ENCODE assay signal across 8 mouse cellular contexts in the genomic region with DNA sequence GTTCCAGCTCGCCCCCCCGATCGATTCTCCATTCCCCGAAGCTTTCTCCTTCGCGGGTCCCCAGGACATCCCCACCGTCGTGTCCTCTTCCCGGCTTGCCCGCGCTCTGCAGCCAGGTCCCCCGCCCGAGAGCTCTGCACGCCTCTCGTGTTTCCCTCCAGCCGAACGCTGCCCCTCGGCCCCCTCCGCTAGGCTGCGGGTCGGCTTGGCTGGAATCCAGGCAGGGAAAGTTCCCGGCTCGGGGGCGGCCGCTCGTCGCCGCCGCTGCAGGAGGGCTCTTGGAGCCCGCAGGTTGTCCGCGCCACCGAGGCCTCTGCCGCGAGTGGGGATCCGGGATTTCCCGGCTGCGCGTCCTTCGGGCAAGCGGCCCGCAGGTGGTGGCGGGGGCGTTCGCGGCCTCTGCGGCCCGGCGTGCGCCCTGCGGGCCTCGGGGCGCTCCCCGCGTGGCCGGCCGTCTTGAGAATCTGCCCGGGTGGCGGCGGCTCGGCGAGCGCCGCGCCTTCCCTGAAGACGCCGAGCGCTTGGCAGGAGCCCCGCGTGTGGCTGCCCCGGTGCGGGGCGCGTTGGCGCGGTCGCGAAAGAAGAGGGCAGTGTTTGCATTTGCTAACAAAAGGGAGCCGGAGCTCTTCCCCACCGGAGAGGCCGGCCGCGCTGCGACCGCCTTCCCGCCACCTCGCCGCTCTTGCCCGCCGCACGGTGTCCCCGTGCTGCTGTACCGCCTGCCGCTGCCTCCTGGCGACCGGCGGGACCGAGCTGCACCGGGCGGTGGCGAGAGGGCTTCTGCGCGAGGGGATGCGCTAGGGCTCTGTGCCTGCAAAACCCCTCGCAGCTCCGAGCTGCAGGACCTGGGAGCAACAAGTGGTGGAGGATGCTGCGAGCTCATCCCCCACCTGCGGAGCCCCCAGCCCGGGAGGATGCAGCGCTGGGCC. TPM values are rescaled to one million over a fixed set of nuclear protein-coding genes. Genes with fewer than 3 reads are reported as not detected.
A peak's percentile ranks its signal among the peaks of the same experiment; 100 is the strongest.
DNase-seq lines count a peak whose midpoint lies in the region; ATAC-seq and TF ChIP-seq lines count a peak whose summit lies in the region.

No protein-coding gene starts in this region.

- no peaks in the 10 kb centered on the region for H3K36me3 ChIP-seq in forebrain, embryonic 12.5 days (replicated peaks)
- H3K36me3 ChIP-seq in heart, embryonic 15.5 days, result no peaks in the 10 kb centered on the region
- H3K36me3 ChIP-seq in liver, embryonic 15.5 days (replicated peaks), result no peaks in the 10 kb centered on the region
- no peaks in the 10 kb centered on the region for H3K36me3 ChIP-seq in neural tube, embryonic 14.5 days (ENCODE audit: control insufficient read depth, insufficient read depth, low read length)

- H3K4me1 ChIP-seq in bone marrow macrophage, adult 2 months (ENCODE audit: control insufficient read depth, insufficient read depth, low read length), result peaks cover 23% of the 10 kb centered on the region
- peaks cover 38% of the 10 kb centered on the region for H3K4me1 ChIP-seq in forebrain, embryonic 12.5 days
- H3K4me1 ChIP-seq in heart, embryonic 15.5 days (replicated peaks), result peaks cover 29% of the 10 kb centered on the region
- peaks cover 20% of the 10 kb centered on the region for H3K4me1 ChIP-seq in liver, embryonic 15.5 days (replicated peaks)
- peaks cover 16% of the 10 kb centered on the region for H3K4me1 ChIP-seq in neural tube, embryonic 14.5 days (ENCODE audit: control insufficient read depth, insufficient read depth, low read length)

- WGBS in forebrain, embryonic 12.5 days, result under 1% methylated on average over 109 of the region's 110 CpGs
- under 1% methylated on average over 102 of the region's 110 CpGs for WGBS in heart, embryonic 15.5 days
- under 1% methylated on average over 108 of the region's 110 CpGs for WGBS in liver, embryonic 15.5 days (ENCODE audit: insufficient replicate concordance)
- WGBS in neural tube, embryonic 14.5 days, result under 1% methylated on average over 92 of the region's 110 CpGs

- H3K27ac ChIP-seq in bone marrow macrophage, adult 2 months (ENCODE audit: insufficient read depth, low read depth, low read length), result peak overlapping the region; percentile 0; the same call in 1 of the 2 replicates
- peak overlapping the region; percentile 89 for H3K27ac ChIP-seq in forebrain, embryonic 12.5 days
- H3K27ac ChIP-seq in heart, embryonic 15.5 days, result no peak overlapping the region
- H3K27ac ChIP-seq in liver, embryonic 15.5 days (replicated peaks), result no peak overlapping the region
- peak overlapping the region; percentile 89 for H3K27ac ChIP-seq in neural tube, embryonic 14.5 days (ENCODE audit: low read depth, low read length)

- H3K9ac ChIP-seq in forebrain, embryonic 12.5 days, result peak overlapping the region; percentile 93
- H3K9ac ChIP-seq in heart, embryonic 15.5 days, result peak overlapping the region; percentile 68
- H3K9ac ChIP-seq in liver, embryonic 15.5 days, result peak overlapping the region; percentile 7; the same call in 1 of the 2 replicates
- peak overlapping the region; percentile 88 for H3K9ac ChIP-seq in neural tube, embryonic 14.5 days (replicated peaks; ENCODE audit: low read depth, low read length)

- peak overlapping the region; percentile 94 for H3K4me3 ChIP-seq in bone marrow macrophage, adult 2 months (ENCODE audit: insufficient read depth, low read length)
- H3K4me3 ChIP-seq in forebrain, embryonic 12.5 days (replicated peaks), result peak overlapping the region; percentile 90
- H3K4me3 ChIP-seq in heart, embryonic 15.5 days, result peak overlapping the region; percentile 73
- peak overlapping the region; percentile 57 for H3K4me3 ChIP-seq in liver, embryonic 15.5 days (replicated peaks)
- H3K4me3 ChIP-seq in neural tube, embryonic 14.5 days (ENCODE audit: low read depth, low read length), result peak overlapping the region; percentile 98

- peak overlapping the region; percentile 73 for H3K4me2 ChIP-seq in forebrain, embryonic 12.5 days
- peak overlapping the region; percentile 94 for H3K4me2 ChIP-seq in heart, embryonic 15.5 days
- H3K4me2 ChIP-seq in liver, embryonic 15.5 days, result peak overlapping the region; percentile 70
- peak overlapping the region; percentile 75 for H3K4me2 ChIP-seq in neural tube, embryonic 14.5 days (ENCODE audit: low read depth, low read length)

- H3K27me3 ChIP-seq in forebrain, embryonic 12.5 days, result peaks cover 7% of the 10 kb centered on the region
- H3K27me3 ChIP-seq in heart, embryonic 15.5 days, result peaks cover 60% of the 10 kb centered on the region
- H3K27me3 ChIP-seq in liver, embryonic 15.5 days, result peaks cover 78% of the 10 kb centered on the region
- H3K27me3 ChIP-seq in neural tube, embryonic 14.5 days (ENCODE audit: control insufficient read depth, insufficient read depth, low read length), result peaks cover 3% of the 10 kb centered on the region

- peak; percentile 81 for DNase-seq in 3134 (ENCODE audit: extremely low read depth, insufficient read length, low spot score)
- DNase-seq in kidney, postnatal 14 days, result peak; percentile 67
- DNase-seq in thymus, postnatal 25 days, result peak; percentile 23

- peak; percentile 27; the same call in 1 of the 2 replicates for ATAC-seq in forebrain, embryonic 12.5 days (ENCODE audit: low FRiP score)
- peak; percentile 11 for ATAC-seq in heart, embryonic 15.5 days (replicated peaks; ENCODE audit: insufficient number of reproducible peaks, insufficient read depth, low FRiP score, low read depth)
- no peak for ATAC-seq in liver, embryonic 15.5 days (ENCODE audit: insufficient read depth)
- ATAC-seq in neural tube, embryonic 14.5 days (ENCODE audit: low read depth), result peak; percentile 45

- TF ChIP-seq POLR2A in bone marrow macrophage, adult 2 months (IDR thresholded peaks at IDR 0.05; ENCODE audit: borderline replicate concordance, low read depth, low read length), result no peak

- H3K9me3 ChIP-seq in forebrain, embryonic 12.5 days, result no peaks in the 10 kb centered on the region
- H3K9me3 ChIP-seq in heart, embryonic 15.5 days (replicated peaks), result no peaks in the 10 kb centered on the region
- no peaks in the 10 kb centered on the region for H3K9me3 ChIP-seq in liver, embryonic 15.5 days (replicated peaks)
- H3K9me3 ChIP-seq in neural tube, embryonic 14.5 days (ENCODE audit: control insufficient read depth, low read length), result no peaks in the 10 kb centered on the region

- no peak for TF ChIP-seq CTCF in bone marrow macrophage, adult 2 months (IDR thresholded peaks at IDR 0.05; ENCODE audit: low read depth, low read length)

RNA-seq across cellular contexts. Expression of a gene that starts 1.2 kb away (rescaled TPM):
- 134 and 146 TPM in 2 replicates for polyA plus RNA-seq in bone marrow macrophage, adult 2 months (2012; ENCODE audit: insufficient read depth, insufficient read length, missing spikeins)
- polyA plus RNA-seq in forebrain, embryonic 12.5 days (2016; fragmentation: Nextera tagmentation; extraction: Ambion mirVana), result 99.8 and 117 TPM in 2 replicates
- polyA plus RNA-seq in heart, embryonic 15.5 days (2015; fragmentation: Nextera tagmentation; extraction: Ambion mirVana), result 12.6 and 22.6 TPM in 2 replicates
- 6.4 and 7.7 TPM in 2 replicates for polyA plus RNA-seq in liver, embryonic 15.5 days (2015; fragmentation: Nextera tagmentation; extraction: Ambion mirVana)
- polyA plus RNA-seq in neural tube, embryonic 14.5 days (2014; fragmentation: Nextera tagmentation; extraction: Ambion mirVana), result 158 and 192 TPM in 2 replicates

Comparison
In these comparisons a context has a peak if more than half of its experiments do, and no peak if none do; other contexts are left out.
1. DNase-seq: peak in every context shown above with its lines; median percentile 81 in 3134; 67 in kidney, postnatal 14 days; 23 in thymus, postnatal 25 days.
2. H3K27ac ChIP-seq: peak in bone marrow macrophage, adult 2 months (single experiment), forebrain, embryonic 12.5 days (single experiment) and neural tube, embryonic 14.5 days (single experiment); none in heart, embryonic 15.5 days (single experiment) and liver, embryonic 15.5 days (single experiment).
3. H3K9ac ChIP-seq: peak in every context shown above with its lines; median percentile 93 in forebrain, embryonic 12.5 days; 88 in neural tube, embryonic 14.5 days; 68 in heart, embryonic 15.5 days; 7 in liver, embryonic 15.5 days.
4. Peak in every context shown above with its lines, with median percentiles within 50 percentile points of each other: H3K4me3 ChIP-seq and H3K4me2 ChIP-seq.